Mouse (Mus musculus) bone marrow macrophage, adult 2 months (primary cell): ENCODE data around the gene Flt3.

Experiments used
- CTCF ChIP-seq: IDR thresholded peaks from 2 replicates; pipeline ENCODE4 v1.5.1; 2012; ENCODE audit warnings: low read depth, mild to moderate bottlenecking, low read length, moderate library complexity
- POLR2A ChIP-seq: IDR thresholded peaks from 2 replicates; pipeline ENCODE4 v1.6.1; 2012; ENCODE audit warnings: mild to moderate bottlenecking, low read depth, low read length, borderline replicate concordance

GRCm38 (mm10) chr5:147395050-147395449, 5.2 kb downstream of the Flt3 start:
- TF ChIP-seq CTCF (no peak), POLR2A (no peak)
